Mouse (Mus musculus) liver, adult 2 months (tissue): ENCODE results near the gene Zfp212. TPM values are rescaled to one million over a fixed set of nuclear protein-coding genes. Genes with fewer than 3 reads are reported as not detected.

Experiments used
- DNase-seq: peaks from one replicate; pipeline ENCODE4 v3.0.0-alpha.2; 2011; ENCODE audit warnings: low read depth, low spot score; ENCODE audit errors: extremely low read depth
- H3K27ac ChIP-seq: fragments of 200-500 bp; replicated peaks from 2 replicates; pipeline ENCODE4 v1.5.1; 2012; ENCODE audit warnings: low read depth, mild to moderate bottlenecking, control low read depth, inconsistent platforms, low read length; ENCODE audit not compliant: insufficient read depth
- H3K27me3 ChIP-seq: fragments of 200-500 bp; 2 replicates; pipeline ENCODE4 v1.6.1; 2012; ENCODE audit warnings: mild to moderate bottlenecking, moderate library complexity, low read length, inconsistent platforms; ENCODE audit not compliant: control insufficient read depth, insufficient read depth
- H3K36me3 ChIP-seq: fragments of 200-500 bp; 2 replicates; pipeline ENCODE4 v1.6.1; 2012; ENCODE audit warnings: low read length, inconsistent platforms; ENCODE audit not compliant: control insufficient read depth, insufficient read depth
- H3K4me1 ChIP-seq: fragments of 200-500 bp; 2 replicates; pipeline ENCODE4 v1.6.1; 2011; ENCODE audit warnings: low read length; ENCODE audit not compliant: control insufficient read depth, insufficient read depth
- H3K4me3 ChIP-seq: fragments of 200-500 bp; 2 replicates; pipeline ENCODE4 v1.5.1; 2011; ENCODE audit warnings: low read depth, mild to moderate bottlenecking, control low read depth, low read length, moderate library complexity; ENCODE audit not compliant: insufficient read depth
- H3K79me2 ChIP-seq: fragments of 200-500 bp; 2 replicates; pipeline ENCODE4 v1.6.1; 2012; ENCODE audit warnings: inconsistent platforms, mild to moderate bottlenecking, low read length, moderate library complexity; ENCODE audit not compliant: control insufficient read depth, insufficient read depth
- H3K9ac ChIP-seq: fragments of 200-500 bp; 2 replicates; pipeline ENCODE4 v1.6.1; 2012; ENCODE audit warnings: low read depth, mild to moderate bottlenecking, control low read depth, inconsistent platforms, low read length
- CTCF ChIP-seq: fragments of 200-500 bp; IDR thresholded peaks from 2 replicates; pipeline ENCODE4 v1.5.1; 2011; ENCODE audit warnings: low read depth, low read length, control low read depth
- POLR2A ChIP-seq: fragments of 200-500 bp; IDR thresholded peaks from 2 replicates; pipeline ENCODE4 v1.6.1; 2011; ENCODE audit warnings: low read length, control low read depth; ENCODE audit not compliant: insufficient read depth; ENCODE audit errors: extremely low read depth
- WGBS: fragments of 180-500 bp; shearing (Covaris S2); methylation state at CpG from one replicate; pipeline ENCODE4 v1.1.7; 2018; 5-methylcytosine and 5-hydroxymethylcytosine counted together
- polyA plus RNA-seq: library from polyadenylated mRNA; depleted of rRNA; stranded (reverse); fragments of >200 nt; gene quantifications from 2 replicates; pipeline ENCODE4 v1.2.3, GENCODE M21; 2012; rRNA removed
- total RNA-seq: library from RNA; depleted of rRNA; stranded (reverse); fragments of >200 nt; gene quantifications from 2 replicates; pipeline ENCODE4 v1.2.3, GENCODE M21; 2014; rRNA removed

Zfp212 gene
- total RNA-seq = 3.3 and 4.2 TPM in 2 replicates
- polyA plus RNA-seq = 4.9 and 5.0 TPM in 2 replicates

GRCm38 (mm10) chr6:47920447-47921340 is at the start of gene Zfp212:
Gene Zfp212, plus strand, starts transcription at chr6:47920476.
- Histone ChIP-seq H3K9ac (peak within 1 kb of the TSS; percentile 98), H3K4me1 (peaks cover 7% of the 10 kb centered on the region), H3K79me2 (peaks cover 9% of the 10 kb centered on the region; the same call in 1 of the 2 replicates), H3K27ac (peak within 1 kb of the TSS; percentile 95), H3K27me3 (no peaks in the 10 kb centered on the region), H3K4me3 (peak within 1 kb of the TSS; percentile 95), H3K36me3 (no peaks in the 10 kb centered on the region)
- peak; percentile 77 for DNase-seq
- TF ChIP-seq POLR2A = peak; percentile 67; the same call in 1 of the 2 replicates
- TF ChIP-seq CTCF = peak; percentile 61
- WGBS = under 1% methylated on average over 67 of the region's 67 CpGs

GRCm38 (mm10) chr6:47872266-47872665 is 48.0 kb upstream of the Zfp212 start:
- DNase-seq = no peak
- Histone ChIP-seq H3K9ac (no peak overlapping the region), H3K27me3 (no peaks in the 10 kb centered on the region), H3K4me1 (no peaks in the 10 kb centered on the region), H3K4me3 (no peak overlapping the region), H3K79me2 (no peaks in the 10 kb centered on the region), H3K36me3 (peaks cover 4% of the 10 kb centered on the region; the same call in 1 of the 2 replicates), H3K27ac (no peak overlapping the region)
- TF ChIP-seq CTCF (no peak), POLR2A (no peak)
- WGBS = 95% methylated on average over 5 of the region's 5 CpGs

GRCm38 (mm10) chr6:47877058-47877457 is 43.2 kb upstream of the Zfp212 start, which contains the start of gene Zfp282:
Gene Zfp282, plus strand, starts transcription at chr6:47877204.
- TF ChIP-seq POLR2A = no peak
- no peak for TF ChIP-seq CTCF
- H3K9ac ChIP-seq = peak within 1 kb of the TSS; percentile 86
- H3K36me3 ChIP-seq = peaks cover 5% of the 10 kb centered on the region
- H3K27ac ChIP-seq = peak within 1 kb of the TSS; percentile 82
- H3K4me1 ChIP-seq = peaks cover 6% of the 10 kb centered on the region
- 7% methylated on average over 9 of the region's 9 CpGs for WGBS
- H3K4me3 ChIP-seq = peak within 1 kb of the TSS; percentile 80
- peaks cover 18% of the 10 kb centered on the region; the same call in 1 of the 2 replicates for H3K79me2 ChIP-seq
- no peaks in the 10 kb centered on the region for H3K27me3 ChIP-seq
- DNase-seq = no peak

- DNase-seq = peak; percentile 81
- Histone ChIP-seq H3K36me3 (peaks cover 6% of the 10 kb centered on the region), H3K4me3 (peak overlapping the region; percentile 80), H3K79me2 (peaks cover 18% of the 10 kb centered on the region; the same call in 1 of the 2 replicates), H3K27me3 (no peaks in the 10 kb centered on the region), H3K4me1 (peaks cover 6% of the 10 kb centered on the region), H3K27ac (peak overlapping the region; percentile 82), H3K9ac (peak overlapping the region; percentile 86)
- TF ChIP-seq CTCF (peak; percentile 74), POLR2A (peak; percentile 66; the same call in 1 of the 2 replicates)
- WGBS = under 1% methylated on average over 69 of the region's 71 CpGs
Observed at GRCm38 (mm10) chr6:47877461-47878132, 42.7 kb upstream of the Zfp212 start.

- Histone ChIP-seq H3K4me3 (peak overlapping the region; percentile 80), H3K36me3 (peaks cover 8% of the 10 kb centered on the region), H3K27ac (peak overlapping the region; percentile 63), H3K4me1 (peaks cover 6% of the 10 kb centered on the region), H3K27me3 (no peaks in the 10 kb centered on the region), H3K79me2 (peaks cover 18% of the 10 kb centered on the region; the same call in 1 of the 2 replicates), H3K9ac (peak overlapping the region; percentile 86)
- WGBS = under 1% methylated on average over 11 of the region's 11 CpGs
- peak; percentile 45 for DNase-seq
- TF ChIP-seq POLR2A = no peak
- no peak for TF ChIP-seq CTCF
Observed at GRCm38 (mm10) chr6:47878133-47878514, 42.2 kb upstream of the Zfp212 start.
